Mouse (Mus musculus): Measurements from ENCODE around the gene Pdik1l. TPM values are rescaled to one million over a fixed set of nuclear protein-coding genes. Genes with fewer than 3 reads are reported as not detected.

Pdik1l gene
- polyA plus RNA-seq (2014; fragmentation: Nextera tagmentation; extraction: Ambion mirVana): 32.2 and 40.5 TPM in 2 replicates

- Histone ChIP-seq H3K9ac (ENCODE audit: low read length) (peak within 1 kb of the TSS; percentile 99), H3K4me2 (ENCODE audit: low read length) (peak within 1 kb of the TSS; percentile 86), H3K36me3 (ENCODE audit: control insufficient read depth, insufficient read depth, low read length) (peaks cover 18% of the 10 kb centered on the region), H3K27me3 (replicated peaks; ENCODE audit: control insufficient read depth, insufficient read depth, low read length) (no peaks in the 10 kb centered on the region), H3K4me3 (ENCODE audit: low read depth, low read length) (peak within 1 kb of the TSS; percentile 96), H3K4me1 (ENCODE audit: control insufficient read depth, insufficient read depth, low read length) (peaks cover 11% of the 10 kb centered on the region), H3K9me3 (replicated peaks; ENCODE audit: control insufficient read depth, low read length) (no peaks in the 10 kb centered on the region), H3K27ac (ENCODE audit: low read depth, low read length) (peak within 1 kb of the TSS; percentile 100)
- under 1% methylated on average over 43 of the region's 43 CpGs for WGBS
- DNase-seq (ENCODE audit: low spot score) (peak; percentile 91), ATAC-seq (peak; percentile 82)
Measured at GRCm38 (mm10) chr4:134287575-134288025, at the start of gene Pdik1l. Gene Pdik1l (minus strand): TSS chr4:134287895.

DNA sequence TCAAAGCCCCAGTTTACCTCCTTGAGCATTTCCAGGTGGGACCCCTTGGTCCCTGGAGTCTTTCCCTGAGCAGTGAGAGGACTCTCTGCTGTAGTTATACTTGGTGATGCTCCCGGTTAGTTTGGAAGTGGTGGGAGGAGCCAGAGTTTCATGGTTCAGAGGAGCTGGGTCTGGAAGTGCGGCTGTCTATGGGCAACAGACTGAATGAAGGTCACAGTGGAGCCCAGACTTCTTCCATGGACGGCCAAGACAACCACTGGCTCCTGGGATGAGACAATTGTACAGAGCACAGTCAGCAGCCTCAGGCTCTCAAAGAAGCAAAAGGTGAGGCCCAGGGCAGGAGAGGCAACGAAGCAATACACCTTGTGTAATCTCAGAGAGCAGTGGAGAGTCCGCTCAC is 42.6 kb upstream of the Pdik1l start:
- ATAC-seq: no peak
- WGBS: 56% methylated on average over 5 of the region's 5 CpGs
- Histone ChIP-seq H3K4me1 (ENCODE audit: control insufficient read depth, insufficient read depth, low read length) (no peaks in the 10 kb centered on the region), H3K27me3 (replicated peaks; ENCODE audit: control insufficient read depth, insufficient read depth, low read length) (no peaks in the 10 kb centered on the region), H3K4me3 (ENCODE audit: low read depth, low read length) (no peak overlapping the region), H3K9me3 (replicated peaks; ENCODE audit: control insufficient read depth, low read length) (no peaks in the 10 kb centered on the region), H3K9ac (ENCODE audit: low read length) (no peak overlapping the region), H3K36me3 (ENCODE audit: control insufficient read depth, insufficient read depth, low read length) (no peaks in the 10 kb centered on the region), H3K27ac (ENCODE audit: low read depth, low read length) (no peak overlapping the region), H3K4me2 (ENCODE audit: low read length) (no peak overlapping the region)
- DNase-seq (ENCODE audit: low spot score): no peak

DNA sequence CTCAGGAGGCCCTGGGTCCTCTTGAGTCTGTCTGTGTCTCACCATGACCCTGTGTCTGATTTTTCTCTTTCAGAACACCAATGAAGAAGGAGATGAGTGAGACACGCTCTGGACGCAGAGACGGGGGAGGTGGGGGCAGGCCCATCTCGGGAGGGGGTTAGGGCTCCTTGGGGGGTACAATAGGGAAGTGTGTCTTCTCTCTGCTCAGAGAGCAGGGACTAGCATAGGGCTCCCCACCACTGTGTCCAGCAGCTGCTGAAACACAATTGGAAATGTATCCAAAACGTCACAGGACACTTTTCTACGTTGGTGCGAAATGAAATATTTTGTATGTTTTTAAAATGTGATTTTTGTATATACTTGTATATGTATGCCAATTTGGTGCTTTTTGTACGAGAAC is 41.1 kb upstream of the Pdik1l start:
- Histone ChIP-seq H3K9ac (ENCODE audit: low read length) (no peak overlapping the region), H3K4me3 (ENCODE audit: low read depth, low read length) (no peak overlapping the region), H3K9me3 (replicated peaks; ENCODE audit: control insufficient read depth, low read length) (no peaks in the 10 kb centered on the region), H3K36me3 (ENCODE audit: control insufficient read depth, insufficient read depth, low read length) (no peaks in the 10 kb centered on the region), H3K4me1 (ENCODE audit: control insufficient read depth, insufficient read depth, low read length) (no peaks in the 10 kb centered on the region), H3K27ac (ENCODE audit: low read depth, low read length) (no peak overlapping the region), H3K27me3 (replicated peaks; ENCODE audit: control insufficient read depth, insufficient read depth, low read length) (no peaks in the 10 kb centered on the region), H3K4me2 (ENCODE audit: low read length) (no peak overlapping the region)
- DNase-seq (ENCODE audit: low spot score) (no peak), ATAC-seq (no peak)
- WGBS: 83% methylated on average over 8 of the region's 8 CpGs

- ATAC-seq (no peak), DNase-seq (ENCODE audit: low spot score) (no peak)
- Histone ChIP-seq H3K4me1 (ENCODE audit: control insufficient read depth, insufficient read depth, low read length) (no peaks in the 10 kb centered on the region), H3K27ac (ENCODE audit: low read depth, low read length) (no peak overlapping the region), H3K9ac (ENCODE audit: low read length) (no peak overlapping the region), H3K36me3 (ENCODE audit: control insufficient read depth, insufficient read depth, low read length) (no peaks in the 10 kb centered on the region), H3K27me3 (replicated peaks; ENCODE audit: control insufficient read depth, insufficient read depth, low read length) (no peaks in the 10 kb centered on the region), H3K4me2 (ENCODE audit: low read length) (no peak overlapping the region), H3K9me3 (replicated peaks; ENCODE audit: control insufficient read depth, low read length) (no peaks in the 10 kb centered on the region), H3K4me3 (ENCODE audit: low read depth, low read length) (no peak overlapping the region)
- 61% methylated on average over 8 of the region's 8 CpGs for WGBS
Measured at GRCm38 (mm10) chr4:134328151-134328550, 40.5 kb upstream of the Pdik1l start.

DNA sequence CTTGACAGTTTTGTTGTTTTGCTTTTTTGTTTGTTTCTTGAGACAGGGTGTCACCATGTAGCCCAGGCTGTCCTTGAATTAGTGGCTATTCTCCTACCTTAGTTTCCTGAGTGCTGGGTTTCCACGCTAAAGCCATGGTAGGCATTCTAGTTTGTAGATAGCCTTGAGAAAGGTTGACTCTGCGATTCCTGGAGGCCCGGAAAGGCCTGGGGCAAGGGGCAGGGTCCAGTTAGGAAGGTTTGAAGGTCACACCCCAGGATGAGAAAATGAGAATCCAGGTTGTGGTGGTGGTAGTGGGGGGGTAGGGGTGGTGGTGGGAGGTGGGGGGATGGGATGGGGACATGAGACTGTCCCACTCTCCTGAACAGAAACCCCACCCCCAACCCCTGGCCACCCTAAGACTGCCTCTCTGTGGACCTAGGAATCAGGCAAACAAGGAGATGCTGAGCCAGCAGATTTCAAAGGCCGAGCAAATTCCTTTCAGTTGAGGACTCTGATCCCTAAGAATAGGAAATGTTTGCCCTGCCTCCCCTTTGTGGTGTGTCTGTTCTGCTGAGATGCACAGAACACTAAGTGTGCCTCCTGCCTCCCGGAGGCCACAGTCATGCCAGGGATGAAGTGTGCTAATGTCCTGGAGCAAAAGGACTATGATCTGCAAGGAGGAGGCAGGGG is 39.3 kb upstream of the Pdik1l start:
- WGBS: 64% methylated on average over 5 of the region's 5 CpGs
- no peaks in the 10 kb centered on the region for H3K36me3 ChIP-seq (ENCODE audit: control insufficient read depth, insufficient read depth, low read length)
- no peak overlapping the region for H3K27ac ChIP-seq (ENCODE audit: low read depth, low read length)
- H3K9me3 ChIP-seq (replicated peaks; ENCODE audit: control insufficient read depth, low read length): no peaks in the 10 kb centered on the region
- ATAC-seq (no peak), DNase-seq (ENCODE audit: low spot score) (no peak)
- no peak overlapping the region for H3K4me2 ChIP-seq (ENCODE audit: low read length)
- H3K4me3 ChIP-seq (ENCODE audit: low read depth, low read length): no peak overlapping the region
- no peak overlapping the region for H3K9ac ChIP-seq (ENCODE audit: low read length)
- no peaks in the 10 kb centered on the region for H3K27me3 ChIP-seq (replicated peaks; ENCODE audit: control insufficient read depth, insufficient read depth, low read length)
- H3K4me1 ChIP-seq (ENCODE audit: control insufficient read depth, insufficient read depth, low read length): no peaks in the 10 kb centered on the region

DNA sequence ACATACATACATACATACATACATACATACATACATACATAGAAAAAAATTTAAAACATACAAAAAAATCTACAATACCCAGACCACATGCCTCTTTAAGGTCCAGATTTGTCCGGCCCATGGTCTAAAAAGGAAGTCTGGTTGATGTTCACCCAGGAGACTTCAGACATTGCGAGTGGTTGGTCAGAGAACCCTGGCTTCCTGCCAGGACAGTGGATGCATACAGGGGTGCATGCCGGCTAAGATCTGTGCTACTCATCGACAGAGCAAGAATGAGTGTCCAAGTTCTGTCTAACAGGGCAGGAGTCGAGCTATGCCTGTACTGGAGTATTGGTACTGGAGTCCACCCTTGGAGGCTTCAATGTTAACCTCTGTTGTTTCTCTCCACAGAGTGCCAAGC is 37.0 kb upstream of the Pdik1l start:
- Histone ChIP-seq H3K27me3 (replicated peaks; ENCODE audit: control insufficient read depth, insufficient read depth, low read length) (no peaks in the 10 kb centered on the region), H3K4me3 (ENCODE audit: low read depth, low read length) (no peak overlapping the region), H3K9ac (ENCODE audit: low read length) (no peak overlapping the region), H3K27ac (ENCODE audit: low read depth, low read length) (no peak overlapping the region), H3K4me2 (ENCODE audit: low read length) (no peak overlapping the region), H3K36me3 (ENCODE audit: control insufficient read depth, insufficient read depth, low read length) (no peaks in the 10 kb centered on the region), H3K4me1 (ENCODE audit: control insufficient read depth, insufficient read depth, low read length) (no peaks in the 10 kb centered on the region), H3K9me3 (replicated peaks; ENCODE audit: control insufficient read depth, low read length) (no peaks in the 10 kb centered on the region)
- no peak for DNase-seq (ENCODE audit: low spot score)
- ATAC-seq: no peak
- 77% methylated on average over 5 of the region's 5 CpGs for WGBS

DNA sequence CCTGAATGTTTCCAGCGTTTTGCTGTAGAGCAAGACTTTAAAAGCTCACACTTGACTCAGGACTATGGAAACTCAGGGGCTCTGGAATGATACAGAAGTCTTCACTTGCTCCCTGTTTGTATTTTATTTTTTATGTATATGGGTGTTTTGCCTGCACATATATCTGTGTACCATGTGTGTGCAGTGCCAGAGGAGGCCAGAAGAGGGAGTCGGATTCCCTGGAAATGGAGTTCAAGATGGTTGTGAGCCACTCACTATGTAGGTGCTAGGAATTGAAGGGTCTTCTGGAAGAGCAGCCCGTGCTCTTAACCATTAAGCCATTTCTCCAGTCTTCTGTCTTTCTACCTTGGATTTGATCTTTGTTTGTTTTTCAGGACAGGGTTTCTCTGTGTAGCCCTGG is 33.8 kb upstream of the Pdik1l start:
- H3K9me3 ChIP-seq (replicated peaks; ENCODE audit: control insufficient read depth, low read length): no peaks in the 10 kb centered on the region
- H3K4me1 ChIP-seq (ENCODE audit: control insufficient read depth, insufficient read depth, low read length): no peaks in the 10 kb centered on the region
- H3K4me2 ChIP-seq (ENCODE audit: low read length): no peak overlapping the region
- H3K36me3 ChIP-seq (ENCODE audit: control insufficient read depth, insufficient read depth, low read length): no peaks in the 10 kb centered on the region
- H3K27me3 ChIP-seq (replicated peaks; ENCODE audit: control insufficient read depth, insufficient read depth, low read length): no peaks in the 10 kb centered on the region
- no peak overlapping the region for H3K27ac ChIP-seq (ENCODE audit: low read depth, low read length)
- no peak overlapping the region for H3K4me3 ChIP-seq (ENCODE audit: low read depth, low read length)
- ATAC-seq (no peak), DNase-seq (ENCODE audit: low spot score) (no peak)
- no peak overlapping the region for H3K9ac ChIP-seq (ENCODE audit: low read length)
- 73% methylated on average over 3 of the region's 3 CpGs for WGBS

- no peaks in the 10 kb centered on the region for H3K4me1 ChIP-seq (ENCODE audit: control insufficient read depth, insufficient read depth, low read length)
- no peaks in the 10 kb centered on the region for H3K36me3 ChIP-seq (ENCODE audit: control insufficient read depth, insufficient read depth, low read length)
- H3K9ac ChIP-seq (ENCODE audit: low read length): no peak overlapping the region
- no peak for ATAC-seq
- H3K9me3 ChIP-seq (replicated peaks; ENCODE audit: control insufficient read depth, low read length): no peaks in the 10 kb centered on the region
- no peak for DNase-seq (ENCODE audit: low spot score)
- H3K4me2 ChIP-seq (ENCODE audit: low read length): no peak overlapping the region
- H3K27me3 ChIP-seq (replicated peaks; ENCODE audit: control insufficient read depth, insufficient read depth, low read length): no peaks in the 10 kb centered on the region
- WGBS: 80% methylated on average over 5 of the region's 5 CpGs
- no peak overlapping the region for H3K27ac ChIP-seq (ENCODE audit: low read depth, low read length)
- no peak overlapping the region for H3K4me3 ChIP-seq (ENCODE audit: low read depth, low read length)
Measured at GRCm38 (mm10) chr4:134319674-134320073, 32.0 kb upstream of the Pdik1l start.

- no peaks in the 10 kb centered on the region for H3K4me1 ChIP-seq (ENCODE audit: control insufficient read depth, insufficient read depth, low read length)
- DNase-seq (ENCODE audit: low spot score): no peak
Measured at GRCm38 (mm10) chr4:134319074-134319473, 31.4 kb upstream of the Pdik1l start.

More at GRCm38 (mm10) chr4:134319074-134319473, 31.4 kb upstream of the Pdik1l start:
- WGBS: 86% methylated on average over 5 of the region's 5 CpGs
- Histone ChIP-seq H3K4me2 (ENCODE audit: low read length) (no peak overlapping the region), H3K9ac (ENCODE audit: low read length) (no peak overlapping the region), H3K36me3 (ENCODE audit: control insufficient read depth, insufficient read depth, low read length) (no peaks in the 10 kb centered on the region), H3K27me3 (replicated peaks; ENCODE audit: control insufficient read depth, insufficient read depth, low read length) (no peaks in the 10 kb centered on the region), H3K4me3 (ENCODE audit: low read depth, low read length) (no peak overlapping the region), H3K27ac (ENCODE audit: low read depth, low read length) (no peak overlapping the region), H3K9me3 (replicated peaks; ENCODE audit: control insufficient read depth, low read length) (no peaks in the 10 kb centered on the region)
- ATAC-seq: no peak

Measured in forebrain, embryonic 14.5 days (tissue).